8 mouse cellular contexts compared by ENCODE assay signal in genomic region chr10:8885201-8885600, GRCm38 (mm10). TPM values are rescaled to one million over a fixed set of nuclear protein-coding genes. Genes with fewer than 3 reads are reported as not detected.
DNase-seq lines count a peak whose midpoint lies in the region; ATAC-seq and TF ChIP-seq lines count a peak whose summit lies in the region.

No protein-coding gene starts in this region.

- peak overlapping the region; percentile 88 for H3K4me2 ChIP-seq in intestine, embryonic 15.5 days (replicated peaks)

- no peak for TF ChIP-seq POLR2A in cerebellum, adult 2 months (IDR thresholded peaks at IDR 0.05; ENCODE audit: borderline replicate concordance, insufficient read depth, low read length)

- peaks cover 6% of the 10 kb centered on the region; the same call in 1 of the 2 replicates for H3K27me3 ChIP-seq in cerebellum, adult 2 months (ENCODE audit: control insufficient read depth, insufficient read depth, low read length)
- peaks cover 8% of the 10 kb centered on the region; the same call in 1 of the 2 replicates for H3K27me3 ChIP-seq in embryonic facial prominence, embryonic 10.5 days (replicated peaks; ENCODE audit: low read depth, poor library complexity, severe bottlenecking)
- H3K27me3 ChIP-seq in intestine, embryonic 15.5 days (replicated peaks): no peaks in the 10 kb centered on the region

- no peak for ATAC-seq in intestine, embryonic 15.5 days

- no peak for TF ChIP-seq CTCF in cerebellum, adult 2 months (IDR thresholded peaks at IDR 0.05; ENCODE audit: borderline replicate concordance, insufficient read depth, low read depth, low read length)

- no peaks in the 10 kb centered on the region for H3K36me3 ChIP-seq in embryonic facial prominence, embryonic 10.5 days (replicated peaks)
- no peaks in the 10 kb centered on the region for H3K36me3 ChIP-seq in intestine, embryonic 15.5 days
- peaks cover 9% of the 10 kb centered on the region; the same call in 1 of the 2 replicates for H3K36me3 ChIP-seq in macrophage (ENCODE audit: inconsistent target)

- H3K4me1 ChIP-seq in cerebellum, adult 2 months (ENCODE audit: control insufficient read depth, insufficient read depth, low read length): no peaks in the 10 kb centered on the region; the same call in 1 of the 2 replicates
- peaks cover 55% of the 10 kb centered on the region for H3K4me1 ChIP-seq in embryonic facial prominence, embryonic 10.5 days
- H3K4me1 ChIP-seq in intestine, embryonic 15.5 days (replicated peaks): peaks cover 3% of the 10 kb centered on the region; the same call in 1 of the 2 replicates

- peaks cover 63% of the 10 kb centered on the region for H3K79me2 ChIP-seq in macrophage (ENCODE audit: inconsistent target)

- 10% methylated on average over 11 of the region's 11 CpGs for WGBS in cerebellum, adult 2 months
- WGBS in embryonic facial prominence, embryonic 10.5 days: 2% methylated on average over 11 of the region's 11 CpGs
- WGBS in intestine, embryonic 15.5 days: 3% methylated on average over 11 of the region's 11 CpGs
- WGBS in macrophage (ENCODE audit: missing documents): 11% methylated on average over 11 of the region's 11 CpGs

- H3K27ac ChIP-seq in cerebellum, adult 2 months (ENCODE audit: insufficient read depth, low read length): peak overlapping the region; percentile 23; the same call in 1 of the 2 replicates
- peak overlapping the region; percentile 95 for H3K27ac ChIP-seq in embryonic facial prominence, embryonic 10.5 days (replicated peaks)
- peak overlapping the region; percentile 98 for H3K27ac ChIP-seq in intestine, embryonic 15.5 days
- peak overlapping the region; percentile 96 for H3K27ac ChIP-seq in macrophage

- no peaks in the 10 kb centered on the region for H3K9me3 ChIP-seq in embryonic facial prominence, embryonic 10.5 days
- H3K9me3 ChIP-seq in intestine, embryonic 15.5 days: no peaks in the 10 kb centered on the region

- H3K9ac ChIP-seq in intestine, embryonic 15.5 days: peak overlapping the region; percentile 81

- H3K4me3 ChIP-seq in cerebellum, adult 2 months (replicated peaks; ENCODE audit: insufficient read depth, low read depth, low read length): peak overlapping the region; percentile 8
- peak overlapping the region; percentile 85 for H3K4me3 ChIP-seq in embryonic facial prominence, embryonic 10.5 days
- peak overlapping the region; percentile 84 for H3K4me3 ChIP-seq in intestine, embryonic 15.5 days (replicated peaks)
- H3K4me3 ChIP-seq in macrophage (ENCODE audit: inconsistent target): peak overlapping the region; percentile 91

- DNase-seq in cerebellum, adult 2 months: no peak
- no peak for DNase-seq in cerebellum, adult 11 months
- DNase-seq in embryonic facial prominence, embryonic 10.5 days (ENCODE audit: low spot score): peak; percentile 37
- no peak for DNase-seq in right cerebral cortex, postnatal 14 days
- DNase-seq in cerebellum, adult 11-12 months: no peak
- DNase-seq in gastrocnemius, postnatal 4 days (ENCODE audit: low spot score in 2 of 2): no peak

RNA-seq across cellular contexts. Expression of gene Sash1, which starts 0.7 kb away (rescaled TPM):
- polyA plus RNA-seq in cerebellum, adult 2 months (2012; rRNA removed): 26.1 and 28.0 TPM in 2 replicates
- polyA plus RNA-seq in embryonic facial prominence, embryonic 10.5 days (2016; fragmentation: Nextera tagmentation; extraction: Ambion mirVana): 4.1 and 4.2 TPM in 2 replicates
- 5.7 TPM in 2 replicates for polyA plus RNA-seq in intestine, embryonic 15.5 days (2015; fragmentation: Nextera tagmentation; extraction: Ambion mirVana)
- 1,000 to 10,000 TPM in 4 of 26 experiments, 100 to 1,000 TPM in 22; 448 to 1,370 (median 593) TPM for total RNA-seq in macrophage (2018; cell fraction: chromatin; rRNA removed)
- 100 to 1,000 TPM; 123 to 274 (median 157) TPM for total RNA-seq in macrophage (2018; cell fraction: cytosol; rRNA removed)
- 100 to 1,000 TPM; 308 to 672 (median 443) TPM for total RNA-seq in macrophage (2018; cell fraction: nucleus; rRNA removed)
- polyA plus RNA-seq in macrophage (2018): 73.7 to 118 TPM (median 76.8 TPM) in 3 replicates
- total RNA-seq in gastrocnemius, postnatal 4 days (2021): 10 to 100 TPM; 61.2 to 71.6 TPM

Comparison
In these comparisons a context has a peak if more than half of its experiments do, and no peak if none do; other contexts are left out.
1. H3K27ac ChIP-seq: peak in every context shown above with its lines; median percentile 98 in intestine, embryonic 15.5 days; 96 in macrophage; 95 in embryonic facial prominence, embryonic 10.5 days; 23 in cerebellum, adult 2 months.
2. H3K4me3 ChIP-seq: peak in every context shown above with its lines; median percentile 91 in macrophage; 85 in embryonic facial prominence, embryonic 10.5 days; 84 in intestine, embryonic 15.5 days; 8 in cerebellum, adult 2 months.